Mouse (Mus musculus): Measurements from ENCODE around the gene Tcte1.
A peak's percentile ranks its signal among the peaks of the same experiment; 100 is the strongest.

DNA sequence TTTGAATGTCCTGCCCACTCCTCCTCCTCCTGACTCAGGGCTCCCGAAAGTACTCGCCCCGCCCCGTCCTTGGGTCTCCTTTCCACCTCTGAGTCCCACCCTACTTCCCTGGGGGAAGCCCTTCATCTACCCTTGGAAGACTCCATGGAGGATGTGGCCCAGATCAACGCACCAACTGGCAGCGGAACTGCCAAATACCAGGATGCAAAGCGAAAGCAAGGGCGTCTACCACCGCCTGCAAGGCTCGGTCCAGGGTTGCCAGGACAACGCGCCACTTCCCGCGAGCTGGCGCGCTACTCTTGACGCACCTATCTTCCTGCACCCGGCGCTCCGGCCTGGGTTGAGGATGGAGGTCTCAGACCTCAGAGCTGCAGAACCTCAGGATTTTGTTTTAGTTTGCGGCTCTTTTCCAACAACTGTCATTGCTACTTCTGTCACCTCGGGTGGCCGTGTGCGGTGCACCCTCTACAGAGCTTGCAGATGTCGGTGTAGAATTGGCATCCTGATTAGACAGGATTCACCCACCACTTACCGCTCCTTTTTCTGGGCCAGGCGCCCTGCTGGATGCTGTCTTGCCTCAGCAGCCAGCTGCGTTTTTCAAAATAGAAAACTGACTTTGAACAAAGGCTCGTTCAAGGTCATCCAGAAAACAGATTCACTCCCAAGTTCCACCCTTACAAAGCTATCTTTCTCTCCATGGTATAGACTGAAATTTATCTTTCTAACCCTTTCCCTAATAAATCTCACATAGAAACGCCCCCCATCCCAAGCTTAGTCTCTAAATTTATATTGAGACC lies 48.4 kb upstream of the Tcte1 start, which contains the start of gene Spats1:
- no peak for TF ChIP-seq CTCF (IDR thresholded peaks at IDR 0.05; ENCODE audit: extremely low read depth, insufficient read depth, low read length)
- peak; percentile 76 for TF ChIP-seq POLR2A (IDR thresholded peaks at IDR 0.05; ENCODE audit: extremely low read depth, insufficient read depth, low read length)

Data from cortical plate, adult 2 months (tissue).